Mouse (Mus musculus) mouse embryonic stem cell (cell line): Measurements from ENCODE around the gene Klhl36.

Experiments used
- in situ Hi-C, 2 experiments: fragments of 300-500 bp; cut with MboI; formaldehyde crosslinking; loops; 1 replicate in 1 of 2; 3 replicates in 1 of 2; pipeline ENCODE4 v1.14.3; 2019 to 2020; ENCODE audit warnings: low sequenced_read_pairs in 2 of 2, low pct_unique_long_range_greater_than_20kb in 1 of 2, mixed read lengths in 1 of 2; ENCODE audit not compliant: unreplicated experiment in 1 of 2

The Klhl36 gene

DNA sequence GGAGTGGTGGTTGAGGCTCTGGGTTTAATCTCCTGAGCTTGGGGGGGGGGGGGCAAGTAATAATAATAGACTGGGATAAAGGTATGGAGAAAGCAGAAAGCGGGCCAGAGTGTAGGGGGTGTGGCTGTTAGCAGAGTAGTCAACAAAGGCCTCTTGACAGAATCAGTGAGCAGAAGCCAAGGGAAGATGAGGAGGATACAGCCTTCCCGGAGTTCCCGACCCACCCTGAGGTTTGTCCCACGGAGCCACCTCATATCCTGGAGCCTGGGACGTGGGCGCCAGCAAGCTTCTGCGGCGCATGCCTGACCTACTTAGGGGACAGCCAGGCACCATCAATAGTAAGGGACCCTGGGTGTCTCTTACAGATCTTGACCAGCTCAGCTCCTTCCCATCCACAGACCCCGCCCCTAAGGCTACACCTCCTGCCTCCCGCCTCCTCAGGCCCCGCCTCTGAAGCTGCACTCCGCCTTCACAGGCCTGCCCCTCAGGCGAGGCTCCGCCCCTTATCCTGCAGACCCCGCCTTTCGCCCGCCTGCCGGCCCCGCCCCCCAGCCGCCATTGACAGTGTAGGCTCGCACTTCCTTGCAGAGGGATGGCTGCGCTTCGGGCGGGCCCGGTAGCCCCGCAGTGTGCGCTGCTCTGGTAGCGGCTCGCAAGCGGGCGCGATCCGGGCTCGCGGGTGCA is at the start of gene Klhl36:
TSS of gene Klhl36 (plus strand) at position 561 of the 684 bp plus-strand sequence.
- in situ Hi-C loops, result no loop called here

DNA sequence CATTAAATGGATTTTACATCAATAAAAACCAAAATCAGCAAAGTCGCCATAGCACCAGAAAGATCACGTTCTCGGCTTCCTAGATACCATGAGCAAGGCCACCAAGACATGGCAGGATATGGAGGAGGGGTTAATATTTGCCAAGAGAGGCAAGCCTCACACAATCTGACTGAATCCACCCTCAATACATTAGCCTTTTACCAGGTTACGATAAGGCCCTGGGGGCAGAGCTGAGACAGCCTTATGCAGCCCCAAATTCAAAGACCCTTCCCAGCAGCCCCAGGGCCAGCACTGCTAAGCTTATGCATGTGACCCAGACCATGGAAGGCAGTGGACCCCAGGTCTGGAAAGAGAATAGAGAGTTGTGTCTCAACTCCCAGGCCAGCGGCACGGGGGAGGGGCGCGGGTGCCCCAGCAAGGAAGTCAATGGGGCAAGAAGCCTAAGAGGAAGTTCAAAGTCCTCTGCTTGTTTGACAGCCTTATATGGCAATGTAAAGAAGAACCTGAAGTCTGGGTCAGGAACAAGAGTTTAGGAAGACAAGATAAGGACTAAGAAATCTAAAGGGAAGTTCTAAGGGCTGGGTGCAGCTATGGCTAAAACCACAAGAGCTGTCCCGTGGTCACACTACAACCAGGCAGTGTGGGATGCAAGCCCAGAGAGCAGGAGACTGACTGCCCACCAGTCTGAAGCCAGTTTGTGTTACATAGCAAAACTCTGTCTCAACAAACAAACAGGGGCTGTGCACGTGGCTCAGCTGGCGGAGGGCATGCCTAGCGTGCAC is 49.2 kb upstream of the Klhl36 start:
- in situ Hi-C loops, result no loop called here

- in situ Hi-C loops, result no loop called here
These were observed 45.8 kb upstream of the Klhl36 start for GRCm38 (mm10) chr8:119816219-119816618.

DNA sequence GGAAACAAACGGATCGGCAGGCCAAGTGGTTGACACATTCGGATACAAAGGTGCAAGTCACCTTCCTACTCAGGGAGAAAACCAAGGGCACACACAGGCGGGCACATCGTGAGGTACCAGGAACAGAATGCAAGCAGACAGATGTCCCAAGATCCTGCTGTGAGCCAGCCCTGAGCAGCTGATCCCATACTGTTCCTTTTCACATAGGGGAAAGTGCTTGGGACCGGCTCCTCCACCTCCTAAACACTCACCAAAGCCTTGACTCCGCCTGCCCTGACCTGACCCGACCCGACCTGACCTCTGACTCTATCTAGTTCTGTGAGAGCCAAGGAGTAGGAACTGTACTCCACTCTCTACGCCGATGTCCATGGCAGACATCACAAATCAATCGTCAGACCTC is 44.6 kb upstream of the Klhl36 start:
- in situ Hi-C loops, result no loop called here

- in situ Hi-C loops, result no loop called here
These were observed 42.8 kb upstream of the Klhl36 start for GRCm38 (mm10) chr8:119819316-119819715.

GRCm38 (mm10) chr8:119819976-119820375 is 42.1 kb upstream of the Klhl36 start:
- in situ Hi-C loops, result no loop called here

GRCm38 (mm10) chr8:119821691-119822090 is 40.4 kb upstream of the Klhl36 start:
- in situ Hi-C loops, result no loop called here

GRCm38 (mm10) chr8:119823278-119823677 is 38.8 kb upstream of the Klhl36 start:
- in situ Hi-C loops, result no loop called here

GRCm38 (mm10) chr8:119824100-119824499 is 38.0 kb upstream of the Klhl36 start:
- in situ Hi-C loops, result no loop called here

GRCm38 (mm10) chr8:119824809-119825273 is 37.2 kb upstream of the Klhl36 start:
- in situ Hi-C loops, result no loop called here

- in situ Hi-C loops, result no loop called here
These were observed 35.9 kb upstream of the Klhl36 start for GRCm38 (mm10) chr8:119825950-119826730.

- in situ Hi-C loops, result no loop called here
These were observed 35.1 kb upstream of the Klhl36 start for GRCm38 (mm10) chr8:119826982-119827381.

GRCm38 (mm10) chr8:119827721-119828153 is 34.3 kb upstream of the Klhl36 start:
- in situ Hi-C loops, result no loop called here

DNA sequence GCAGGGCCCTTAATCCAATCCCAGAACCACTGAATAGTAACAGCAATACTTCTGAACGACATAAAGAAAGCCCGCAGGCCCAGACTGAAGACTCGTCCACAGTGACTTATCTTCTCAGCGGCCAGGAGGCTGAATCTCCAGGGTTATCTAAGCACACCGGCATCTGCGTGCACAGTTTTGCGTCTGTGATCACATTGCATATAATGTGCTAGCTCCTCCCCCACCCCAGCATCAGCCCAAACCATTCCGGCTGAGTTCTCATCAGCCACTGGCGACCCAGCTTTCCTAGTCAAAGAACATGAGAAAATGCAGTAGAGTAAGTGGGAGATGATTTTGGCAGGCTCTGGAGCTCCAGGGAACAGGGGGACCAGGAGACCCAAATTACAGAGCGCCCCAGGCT is 33.1 kb upstream of the Klhl36 start:
- in situ Hi-C loops, result no loop called here

DNA sequence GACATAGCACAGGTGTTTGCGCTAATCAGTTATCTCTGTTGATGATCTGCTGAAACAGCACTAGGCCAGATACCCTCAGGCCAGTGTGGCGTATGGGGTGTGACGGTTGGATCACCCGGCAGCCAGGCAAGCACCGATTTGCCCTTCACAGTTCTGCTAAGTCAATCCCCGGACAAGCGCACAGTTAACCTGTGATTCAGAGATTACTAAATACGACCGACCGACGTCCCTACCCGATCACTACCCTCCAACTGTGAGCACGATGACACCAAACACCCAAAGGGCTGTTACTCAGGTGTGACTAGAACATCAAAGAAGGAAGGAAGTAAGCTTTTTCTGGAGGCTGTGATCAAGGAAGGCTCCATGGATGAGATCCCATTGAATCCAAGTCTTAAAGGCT is 32.6 kb upstream of the Klhl36 start:
- in situ Hi-C loops, result no loop called here

DNA sequence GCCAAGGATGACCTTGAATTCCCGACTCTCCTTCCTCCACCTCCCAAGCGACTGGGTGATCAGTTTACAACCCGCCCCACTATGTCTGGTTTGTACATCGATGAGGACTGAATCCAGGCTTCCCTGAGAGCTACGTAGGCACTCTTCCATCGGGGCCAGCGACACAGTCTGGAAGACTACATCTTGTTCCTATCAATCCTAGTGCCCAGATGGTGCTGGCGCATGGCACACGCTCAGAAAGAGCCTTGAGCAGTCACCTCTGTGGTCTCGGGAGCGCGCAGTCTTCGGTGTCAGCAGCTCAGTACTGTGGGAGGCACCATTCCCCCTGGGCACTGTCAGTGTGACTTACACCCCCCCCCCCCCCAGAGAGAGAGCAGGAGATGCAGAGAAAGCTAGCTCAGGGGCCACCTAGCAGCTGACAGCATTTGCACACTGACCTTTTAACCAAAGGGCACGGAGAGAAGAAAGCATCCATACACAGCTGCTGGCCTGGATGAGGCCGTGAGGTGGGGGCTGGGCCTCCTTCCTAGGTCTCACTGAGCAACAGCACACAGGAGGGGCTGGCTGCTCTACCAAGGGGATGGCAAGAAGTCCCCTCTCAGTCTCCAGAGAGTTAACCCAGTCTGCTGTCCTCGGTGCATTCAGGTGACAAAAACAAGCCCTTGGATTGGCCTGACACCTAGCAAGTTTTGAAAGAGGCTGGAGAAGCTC is 32.0 kb upstream of the Klhl36 start:
- in situ Hi-C loops, result no loop called here

GRCm38 (mm10) chr8:119830589-119830988 is 31.5 kb upstream of the Klhl36 start:
- in situ Hi-C loops, result no loop called here

DNA sequence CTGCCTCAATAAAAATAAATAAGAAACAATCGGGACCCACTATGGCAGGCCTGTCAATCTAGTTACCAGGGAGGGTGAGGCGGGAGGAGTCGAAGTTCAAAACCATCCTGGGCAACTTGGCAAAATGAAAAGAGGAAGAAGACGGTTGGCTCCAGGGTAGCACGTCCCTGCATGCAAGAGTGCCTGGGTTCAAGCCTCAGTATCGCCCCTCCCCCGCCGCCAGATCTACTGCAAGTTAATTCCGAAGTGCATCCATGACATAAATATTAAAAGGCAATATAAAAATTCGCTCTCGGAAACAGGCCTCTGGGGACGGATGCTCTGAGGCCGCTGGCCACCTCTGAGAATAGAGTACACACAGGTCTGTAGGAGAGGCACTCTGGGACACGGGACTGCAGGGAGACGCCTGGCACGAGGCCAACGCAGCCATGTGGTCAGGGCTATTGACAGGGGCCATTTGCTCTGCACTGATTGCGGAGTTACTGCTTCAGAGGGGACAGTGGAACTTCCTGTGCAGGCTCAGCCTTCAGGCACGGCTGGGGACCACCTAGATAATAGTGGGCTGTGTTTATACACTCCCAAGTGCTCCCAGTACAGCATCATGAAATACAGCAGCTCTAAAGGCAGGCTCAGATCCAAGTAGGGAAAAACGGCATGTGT is 30.6 kb upstream of the Klhl36 start:
- in situ Hi-C loops, result no loop called here
